Mouse (Mus musculus): ENCODE results near the gene Ptma. TPM values are rescaled to one million over a fixed set of nuclear protein-coding genes. Genes with fewer than 3 reads are reported as not detected.

Gene Ptma
- polyA plus RNA-seq (2012; rRNA removed) (1,648 and 3,055 TPM in 2 replicates), polyA plus RNA-seq (2014; fragmentation: Nextera tagmentation; extraction: Ambion mirVana) (2,429 and 2,674 TPM in 2 replicates)

DNA sequence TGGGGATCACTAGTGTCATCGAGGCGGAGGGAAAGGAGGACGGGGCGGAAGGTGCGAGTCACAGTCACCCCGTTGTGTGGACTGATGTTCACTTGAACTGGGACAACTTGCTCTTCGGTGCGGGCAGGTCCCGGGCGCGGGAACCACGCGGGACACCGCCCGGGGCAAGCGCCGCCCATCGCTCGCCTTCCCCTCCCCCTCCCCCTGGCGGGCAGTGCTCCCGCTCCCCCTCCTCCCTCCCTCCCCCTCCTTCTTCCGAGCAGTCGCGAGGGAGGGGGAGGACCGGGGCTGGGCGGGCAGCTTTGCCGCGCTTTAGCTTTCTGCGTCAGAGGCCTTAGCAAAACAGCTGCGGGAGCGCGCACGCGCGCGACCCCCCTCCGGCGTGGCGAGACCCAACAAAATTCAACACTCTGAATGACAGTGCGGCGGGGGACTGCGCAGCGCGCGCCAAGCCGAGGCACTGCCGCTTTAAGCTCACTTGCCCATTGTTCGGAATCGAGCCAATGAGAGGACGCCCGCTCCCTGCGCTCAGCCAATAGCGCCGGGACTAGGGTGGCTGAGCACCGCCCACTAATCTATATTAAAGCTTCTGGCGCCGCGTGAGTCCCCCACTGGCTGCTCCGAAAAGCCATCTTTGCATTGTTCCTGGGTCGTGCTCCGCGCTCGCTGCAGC, at the start of gene Ptma:
TSS of gene Ptma (plus strand) at position 611 of the 673 bp plus-strand sequence.
- H3K9ac ChIP-seq (ENCODE audit: low read depth, low read length, severe bottlenecking) = peak within 1 kb of the TSS; percentile 100
- DNase-seq (ENCODE audit: low spot score) = peak; percentile 100
- peak within 1 kb of the TSS; percentile 98 for H3K4me2 ChIP-seq (replicated peaks; ENCODE audit: low read depth, low read length, severe bottlenecking)
- H3K36me3 ChIP-seq (ENCODE audit: control insufficient read depth, insufficient read depth, low read length) = peaks cover 29% of the 10 kb centered on the region
- no peaks in the 10 kb centered on the region for H3K27me3 ChIP-seq (ENCODE audit: control insufficient read depth, insufficient read depth, low read length)
- ATAC-seq (ENCODE audit: low FRiP score, low read depth) = peak; percentile 91
- peak within 1 kb of the TSS; percentile 100 for H3K27ac ChIP-seq (replicated peaks; ENCODE audit: low read depth, low read length)
- H3K9me3 ChIP-seq (ENCODE audit: control insufficient read depth, low read length) = no peaks in the 10 kb centered on the region
- peak within 1 kb of the TSS; percentile 100 for H3K4me3 ChIP-seq (replicated peaks; ENCODE audit: low read length)
- 0% methylated on average over 43 of the region's 63 CpGs for WGBS
- H3K4me1 ChIP-seq (ENCODE audit: control insufficient read depth, insufficient read depth, low read length) = peaks cover 27% of the 10 kb centered on the region
- TF ChIP-seq POLR2A (IDR thresholded peaks at IDR 0.05; ENCODE audit: borderline replicate concordance, extremely low read depth, insufficient read depth, insufficient read length) = peak; percentile 72; the same call in 1 of the 2 replicates

DNA sequence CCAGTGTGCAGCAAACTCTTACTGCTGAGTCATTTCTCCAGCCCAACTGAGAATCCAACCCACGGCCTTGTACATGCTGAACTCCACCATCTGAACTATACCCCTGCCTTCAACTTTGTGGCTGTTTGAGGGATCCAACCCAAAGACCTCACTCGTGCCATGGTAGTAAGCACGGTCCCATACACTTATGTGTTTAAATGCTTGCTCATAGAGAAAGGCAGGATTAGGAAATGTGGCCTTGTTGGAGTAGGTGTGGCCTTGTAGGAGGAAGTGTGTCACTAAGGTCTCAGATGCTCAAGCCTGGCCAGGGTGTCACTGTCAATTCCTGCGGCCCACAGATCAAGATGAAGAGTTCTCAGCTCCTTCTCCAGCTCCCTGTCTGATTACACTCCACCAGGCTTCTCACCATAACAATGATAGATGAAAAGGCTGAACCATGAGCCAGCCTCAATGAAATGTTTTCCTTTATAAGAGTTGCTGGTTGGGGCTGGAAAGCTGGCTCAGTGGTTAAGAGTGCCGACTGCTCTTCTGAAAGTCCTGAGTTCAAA, 48.7 kb upstream of the Ptma start:
- Histone ChIP-seq H3K4me2 (replicated peaks; ENCODE audit: low read depth, low read length, severe bottlenecking) (no peak overlapping the region), H3K4me1 (ENCODE audit: control insufficient read depth, insufficient read depth, low read length) (peaks cover 9% of the 10 kb centered on the region; the same call in 1 of the 2 replicates), H3K27ac (replicated peaks; ENCODE audit: low read depth, low read length) (no peak overlapping the region), H3K4me3 (replicated peaks; ENCODE audit: low read length) (no peak overlapping the region), H3K9me3 (ENCODE audit: control insufficient read depth, low read length) (no peaks in the 10 kb centered on the region), H3K9ac (ENCODE audit: low read depth, low read length, severe bottlenecking) (no peak overlapping the region), H3K36me3 (ENCODE audit: control insufficient read depth, insufficient read depth, low read length) (no peaks in the 10 kb centered on the region), H3K27me3 (ENCODE audit: control insufficient read depth, insufficient read depth, low read length) (no peaks in the 10 kb centered on the region)
- ATAC-seq (ENCODE audit: low FRiP score, low read depth) (no peak), DNase-seq (ENCODE audit: low spot score) (no peak)
- TF ChIP-seq POLR2A (IDR thresholded peaks at IDR 0.05; ENCODE audit: borderline replicate concordance, extremely low read depth, insufficient read depth, insufficient read length) = no peak
- WGBS = 93% methylated on average over 5 of the region's 5 CpGs

DNA sequence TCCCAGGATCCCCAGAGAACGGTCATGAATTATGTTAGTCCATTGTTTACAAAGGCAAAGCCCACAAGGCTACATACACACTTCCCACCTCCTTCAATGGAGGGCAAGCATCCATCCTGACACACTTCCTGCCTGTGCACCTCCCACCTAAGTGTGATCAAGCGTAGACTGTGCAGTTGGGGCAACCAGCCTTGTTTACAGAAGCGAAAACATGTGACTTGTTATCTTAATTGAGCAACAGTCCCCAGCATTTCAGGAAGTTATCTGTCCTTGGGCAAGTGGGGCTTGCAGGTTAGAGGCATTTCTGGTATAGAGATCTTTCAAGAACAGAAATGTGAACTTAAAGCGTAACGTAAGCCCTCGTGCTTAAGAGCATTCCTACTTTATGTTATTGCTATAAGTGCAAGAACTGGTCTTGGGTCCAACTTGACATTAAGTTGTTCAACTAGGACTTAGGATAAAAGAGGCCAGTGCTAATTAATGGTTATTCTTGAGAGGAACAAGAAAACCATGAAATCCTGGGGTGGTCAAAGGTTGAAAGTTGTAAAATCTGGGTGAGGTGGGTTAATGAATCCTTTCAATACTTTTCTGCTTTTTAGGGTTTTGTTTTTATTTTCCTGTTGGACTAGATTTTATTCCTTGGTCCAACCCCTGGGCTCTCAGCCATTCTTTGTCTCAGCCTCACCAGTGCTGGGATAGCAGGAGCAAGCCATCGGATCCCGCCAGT, 47.3 kb upstream of the Ptma start:
- no peaks in the 10 kb centered on the region for H3K27me3 ChIP-seq (ENCODE audit: control insufficient read depth, insufficient read depth, low read length)
- no peak for ATAC-seq (ENCODE audit: low FRiP score, low read depth)
- WGBS = 69% methylated on average over 8 of the region's 8 CpGs
- H3K4me2 ChIP-seq (replicated peaks; ENCODE audit: low read depth, low read length, severe bottlenecking) = no peak overlapping the region
- no peaks in the 10 kb centered on the region for H3K9me3 ChIP-seq (ENCODE audit: control insufficient read depth, low read length)
- H3K9ac ChIP-seq (ENCODE audit: low read depth, low read length, severe bottlenecking) = no peak overlapping the region
- no peak overlapping the region for H3K27ac ChIP-seq (replicated peaks; ENCODE audit: low read depth, low read length)
- no peak for TF ChIP-seq POLR2A (IDR thresholded peaks at IDR 0.05; ENCODE audit: borderline replicate concordance, extremely low read depth, insufficient read depth, insufficient read length)
- no peaks in the 10 kb centered on the region for H3K36me3 ChIP-seq (ENCODE audit: control insufficient read depth, insufficient read depth, low read length)
- H3K4me3 ChIP-seq (replicated peaks; ENCODE audit: low read length) = no peak overlapping the region
- H3K4me1 ChIP-seq (ENCODE audit: control insufficient read depth, insufficient read depth, low read length) = peaks cover 5% of the 10 kb centered on the region; the same call in 1 of the 2 replicates
- DNase-seq (ENCODE audit: low spot score) = no peak

DNA sequence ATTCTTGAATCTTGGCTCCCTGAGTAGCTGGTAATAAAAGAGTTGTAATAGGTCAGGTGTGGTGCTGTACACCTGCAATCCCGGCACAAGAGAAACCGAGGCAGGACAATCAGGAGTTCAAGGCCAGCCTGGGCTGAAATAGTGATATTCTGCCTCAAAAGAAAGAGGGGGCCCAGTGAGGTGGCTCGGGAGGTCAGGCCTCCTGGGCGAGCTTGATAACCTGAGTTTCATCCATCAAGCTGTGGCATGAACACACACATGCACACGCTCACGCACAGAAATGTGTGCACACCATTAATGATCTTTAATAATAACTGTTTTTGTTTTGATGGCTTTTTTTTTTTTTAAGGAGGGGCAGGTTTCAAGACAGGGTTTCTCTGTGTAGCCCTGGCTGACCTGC, 46.2 kb upstream of the Ptma start:
- no peak for TF ChIP-seq POLR2A (IDR thresholded peaks at IDR 0.05; ENCODE audit: borderline replicate concordance, extremely low read depth, insufficient read depth, insufficient read length)
- H3K27ac ChIP-seq (replicated peaks; ENCODE audit: low read depth, low read length) = no peak overlapping the region
- no peak overlapping the region for H3K4me2 ChIP-seq (replicated peaks; ENCODE audit: low read depth, low read length, severe bottlenecking)
- DNase-seq (ENCODE audit: low spot score) = no peak
- peaks cover 5% of the 10 kb centered on the region; the same call in 1 of the 2 replicates for H3K4me1 ChIP-seq (ENCODE audit: control insufficient read depth, insufficient read depth, low read length)
- 80% methylated on average over 6 of the region's 6 CpGs for WGBS
- no peaks in the 10 kb centered on the region for H3K27me3 ChIP-seq (ENCODE audit: control insufficient read depth, insufficient read depth, low read length)
- no peaks in the 10 kb centered on the region for H3K36me3 ChIP-seq (ENCODE audit: control insufficient read depth, insufficient read depth, low read length)
- H3K9ac ChIP-seq (ENCODE audit: low read depth, low read length, severe bottlenecking) = no peak overlapping the region
- H3K4me3 ChIP-seq (replicated peaks; ENCODE audit: low read length) = no peak overlapping the region
- H3K9me3 ChIP-seq (ENCODE audit: control insufficient read depth, low read length) = no peaks in the 10 kb centered on the region
- no peak for ATAC-seq (ENCODE audit: low FRiP score, low read depth)

DNA sequence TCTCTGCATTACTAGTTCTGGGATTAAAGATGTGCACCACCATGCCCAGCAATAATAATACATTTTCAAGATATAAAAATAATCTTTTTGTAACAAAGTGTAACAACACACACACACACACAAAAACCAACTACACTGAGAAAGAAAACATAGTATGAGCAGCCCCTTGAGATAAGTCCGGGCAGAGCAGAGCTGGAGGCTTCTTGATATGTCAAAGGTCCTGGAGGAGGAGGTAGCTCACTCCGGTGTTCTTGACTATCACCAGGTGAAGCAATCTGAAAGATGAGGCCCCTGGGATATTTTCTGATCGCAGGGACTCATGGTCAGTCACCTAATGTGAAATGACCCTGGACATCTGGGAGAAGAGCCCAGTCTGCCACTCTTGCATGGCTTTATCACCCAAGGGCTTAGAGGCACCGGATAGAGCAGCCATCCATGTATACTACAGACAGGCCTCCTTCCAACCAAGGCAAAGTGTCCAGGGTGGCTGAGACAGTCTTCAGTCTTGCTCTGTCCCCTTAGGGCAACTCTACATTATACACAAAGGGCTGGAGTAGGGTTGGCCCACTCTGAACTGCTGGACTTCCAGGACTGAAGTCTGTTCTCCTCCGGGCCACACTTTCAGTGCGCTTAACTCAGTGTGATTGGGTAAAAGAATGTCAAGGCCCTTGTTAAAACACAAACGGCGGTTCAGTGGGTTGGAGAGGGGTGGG, 45.6 kb upstream of the Ptma start:
- Histone ChIP-seq H3K4me1 (ENCODE audit: control insufficient read depth, insufficient read depth, low read length) (peaks cover 5% of the 10 kb centered on the region; the same call in 1 of the 2 replicates), H3K27ac (replicated peaks; ENCODE audit: low read depth, low read length) (peak overlapping the region; percentile 41; the same call in 1 of the 2 replicates), H3K4me3 (replicated peaks; ENCODE audit: low read length) (no peak overlapping the region), H3K27me3 (ENCODE audit: control insufficient read depth, insufficient read depth, low read length) (no peaks in the 10 kb centered on the region), H3K4me2 (replicated peaks; ENCODE audit: low read depth, low read length, severe bottlenecking) (no peak overlapping the region), H3K9me3 (ENCODE audit: control insufficient read depth, low read length) (no peaks in the 10 kb centered on the region), H3K9ac (ENCODE audit: low read depth, low read length, severe bottlenecking) (no peak overlapping the region), H3K36me3 (ENCODE audit: control insufficient read depth, insufficient read depth, low read length) (no peaks in the 10 kb centered on the region)
- no peak for TF ChIP-seq POLR2A (IDR thresholded peaks at IDR 0.05; ENCODE audit: borderline replicate concordance, extremely low read depth, insufficient read depth, insufficient read length)
- WGBS = 72% methylated on average over 8 of the region's 8 CpGs
- DNase-seq (ENCODE audit: low spot score) = no peak
- ATAC-seq (ENCODE audit: low FRiP score, low read depth) = no peak
